Mouse (Mus musculus) hindbrain, embryonic 16.5 days (tissue): ENCODE measurements around the gene Ankrd31. TPM values are rescaled to one million over a fixed set of nuclear protein-coding genes. Genes with fewer than 3 reads are reported as not detected.
"Not testable (repeated sequence)": the region's sequence is repeated elsewhere in the genome, so short reads cannot be mapped to it uniquely, and the experiment has no call there.

Experiments used
- ATAC-seq: fragments of 200-750 bp; cut with Nextera tagmentation; 2 replicates; pipeline ENCODE4 v1.8.0; 2017; ENCODE audit warnings: moderate TSS enrichment, moderate library complexity
- H3K27ac ChIP-seq: fragments of 300-500 bp; sonication (generic); 2 replicates; pipeline ENCODE4 v1.5.1; 2014; ENCODE audit warnings: low read depth, mild to moderate bottlenecking, control low read depth, low read length, moderate library complexity
- H3K27me3 ChIP-seq: fragments of 300-500 bp; sonication (generic); replicated peaks from 2 replicates; pipeline ENCODE4 v1.6.1; 2014; ENCODE audit warnings: low read length; ENCODE audit not compliant: control insufficient read depth, insufficient read depth
- H3K36me3 ChIP-seq: fragments of 300-500 bp; sonication (generic); 2 replicates; pipeline ENCODE4 v1.6.1; 2014; ENCODE audit warnings: mild to moderate bottlenecking, low read length, moderate library complexity, mixed read lengths; ENCODE audit not compliant: control insufficient read depth, insufficient read depth
- H3K4me1 ChIP-seq: fragments of 300-500 bp; sonication (generic); 2 replicates; pipeline ENCODE4 v1.6.1; 2014; ENCODE audit warnings: low read depth, low read length; ENCODE audit not compliant: control insufficient read depth, insufficient read depth
- H3K4me2 ChIP-seq: fragments of 300-500 bp; sonication (generic); 2 replicates; pipeline ENCODE4 v1.6.1; 2014; ENCODE audit warnings: mild to moderate bottlenecking, low read length, control low read depth, moderate library complexity
- H3K4me3 ChIP-seq: fragments of 300-500 bp; sonication (generic); 2 replicates; pipeline ENCODE4 v1.5.1; 2014; ENCODE audit warnings: mild to moderate bottlenecking, low read length, control low read depth, moderate library complexity
- H3K9ac ChIP-seq: fragments of 300-500 bp; sonication (generic); 2 replicates; pipeline ENCODE4 v1.6.1; 2014; ENCODE audit warnings: low read depth, mild to moderate bottlenecking, control low read depth, low read length, moderate library complexity
- H3K9me3 ChIP-seq: fragments of 300-500 bp; sonication (generic); 2 replicates; pipeline ENCODE4 v1.6.1; 2014; ENCODE audit warnings: mild to moderate bottlenecking, low read length, moderate library complexity; ENCODE audit not compliant: control insufficient read depth
- WGBS: fragments of 180-500 bp; shearing (Covaris S2); extraction: QIAGEN DNeasy Blood & Tissue Kit; methylation state at CpG from one replicate; pipeline ENCODE4 v1.1.7; 2014; 5-methylcytosine and 5-hydroxymethylcytosine counted together
- polyA plus RNA-seq: library from polyadenylated mRNA; unstranded; fragments of >200 nt; fragmentation: Nextera tagmentation; extraction: Ambion mirVana; gene quantifications from 2 replicates; pipeline ENCODE4 v1.2.1, GENCODE M21; 2015

Gene Ankrd31
- polyA plus RNA-seq, 1 experiment from 2014 or later = 0.03 TPM

GRCm38 (mm10) chr13:96884534-96884933 is 136.5 kb downstream of the Ankrd31 start:
- H3K9me3 ChIP-seq = no peaks in the 10 kb centered on the region
- H3K4me3 ChIP-seq = no peak overlapping the region
- H3K9ac ChIP-seq = no peak overlapping the region
- H3K27ac ChIP-seq = no peak overlapping the region
- H3K4me2 ChIP-seq = no peak overlapping the region
- no peaks in the 10 kb centered on the region for H3K36me3 ChIP-seq
- ATAC-seq = no peak
- H3K4me1 ChIP-seq = no peaks in the 10 kb centered on the region
- WGBS = 38% methylated on average over 1 of the region's 1 CpGs
- no peaks in the 10 kb centered on the region for H3K27me3 ChIP-seq

DNA sequence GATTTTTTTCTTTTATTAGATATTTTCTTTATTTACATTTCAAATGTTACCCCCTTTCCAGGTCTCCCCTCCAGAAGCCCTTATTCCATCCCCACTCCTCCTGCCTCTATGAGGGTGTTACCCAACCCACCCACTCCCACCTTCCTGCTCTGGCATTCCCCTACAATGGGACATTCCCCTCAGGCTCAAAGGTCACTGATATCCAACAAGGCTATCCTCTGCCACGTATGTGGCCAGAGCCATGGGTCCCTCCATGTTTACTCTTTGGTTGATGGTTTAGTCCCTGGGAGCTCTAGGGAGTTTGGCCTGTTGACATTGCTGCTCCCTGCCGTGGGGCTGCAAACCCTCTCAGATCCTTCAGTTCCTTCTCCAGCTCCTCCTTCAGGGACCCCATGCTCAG is 141.9 kb downstream of the Ankrd31 start:
- no peak overlapping the region for H3K9ac ChIP-seq
- 50% methylated on average over 2 of the region's 2 CpGs for WGBS
- ATAC-seq = no peak

DNA sequence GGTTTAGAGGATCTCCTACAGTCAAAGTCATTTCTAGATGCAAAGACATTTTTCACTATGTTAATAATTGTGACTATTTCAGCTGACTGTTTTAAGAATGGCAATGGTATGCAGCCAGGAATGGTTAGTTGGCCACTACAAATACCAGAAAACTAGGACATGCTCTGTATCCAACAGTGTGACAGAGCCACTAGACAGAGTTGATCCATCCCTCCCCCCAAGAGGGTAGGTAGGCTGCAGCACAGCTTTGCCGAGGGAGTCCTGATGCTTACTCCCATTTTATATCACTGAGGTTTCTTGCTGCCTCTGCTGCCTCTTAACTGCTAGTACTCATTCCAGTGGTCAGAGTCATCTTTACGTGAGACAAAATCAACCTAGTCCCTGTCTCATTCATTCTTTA is 147.1 kb downstream of the Ankrd31 start:
- H3K27me3 ChIP-seq = no peaks in the 10 kb centered on the region
- no peak overlapping the region for H3K27ac ChIP-seq
- H3K4me2 ChIP-seq = no peak overlapping the region
- 91% methylated on average over 2 of the region's 2 CpGs for WGBS
- H3K36me3 ChIP-seq = no peaks in the 10 kb centered on the region
- no peak for ATAC-seq
- H3K4me3 ChIP-seq = no peak overlapping the region
- peaks cover 3% of the 10 kb centered on the region; the same call in 1 of the 2 replicates for H3K9me3 ChIP-seq
- H3K9ac ChIP-seq = no peak overlapping the region
- H3K4me1 ChIP-seq = no peaks in the 10 kb centered on the region

More for the DNA sequence above, 141.9 kb downstream of the Ankrd31 start:
- Histone ChIP-seq H3K27me3 (no peaks in the 10 kb centered on the region), H3K36me3 (no peaks in the 10 kb centered on the region), H3K4me2 (no peak overlapping the region), H3K9me3 (no peaks in the 10 kb centered on the region), H3K27ac (no peak overlapping the region), H3K4me3 (no peak overlapping the region), H3K4me1 (no peaks in the 10 kb centered on the region)

DNA sequence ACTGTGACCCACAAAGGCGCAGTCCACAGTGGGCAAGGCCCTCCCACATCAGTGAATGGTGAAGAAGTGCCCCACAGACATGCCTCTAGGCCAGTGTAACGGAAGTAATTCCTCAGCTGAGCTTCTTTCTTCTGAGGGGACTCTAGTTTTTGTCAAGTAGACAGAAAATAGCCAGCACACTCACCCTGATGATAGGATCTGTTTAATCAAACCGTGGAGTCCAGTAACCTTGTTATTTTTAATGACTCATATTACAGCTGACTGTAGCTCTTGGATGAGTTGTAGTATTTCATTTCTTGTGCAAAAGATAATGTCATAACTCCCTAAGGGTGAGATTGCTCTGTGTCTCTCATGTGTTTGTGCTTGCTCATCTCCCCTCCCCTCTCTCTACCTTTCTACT is 158.6 kb downstream of the Ankrd31 start:
- Histone ChIP-seq H3K36me3 (no peaks in the 10 kb centered on the region), H3K4me2 (no peak overlapping the region), H3K27me3 (no peaks in the 10 kb centered on the region), H3K27ac (no peak overlapping the region), H3K4me1 (no peaks in the 10 kb centered on the region), H3K4me3 (no peak overlapping the region), H3K9ac (no peak overlapping the region), H3K9me3 (no peaks in the 10 kb centered on the region)
- 67% methylated on average over 3 of the region's 3 CpGs for WGBS
- no peak for ATAC-seq

DNA sequence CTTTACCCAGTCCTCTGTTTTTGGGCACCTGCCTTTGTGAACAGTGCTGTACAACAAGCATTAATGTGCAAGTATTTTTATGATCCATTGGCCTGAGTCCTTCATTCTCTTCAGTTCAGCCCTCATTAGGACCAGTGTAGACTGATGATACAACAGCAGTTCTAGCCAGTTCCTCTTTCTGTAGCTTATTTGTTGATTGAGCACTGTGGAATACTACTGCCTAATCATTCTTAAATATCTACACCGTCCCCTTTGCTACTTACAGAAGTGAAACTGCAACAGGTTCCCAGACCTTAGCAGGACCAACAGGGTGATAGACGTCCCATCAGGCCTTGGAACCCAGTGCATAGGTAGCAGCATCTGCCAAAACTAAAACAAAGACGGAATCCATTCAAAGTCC is 163.1 kb downstream of the Ankrd31 start:
- Histone ChIP-seq H3K4me1 (no peaks in the 10 kb centered on the region), H3K4me2 (no peak overlapping the region), H3K9me3 (no peaks in the 10 kb centered on the region), H3K27me3 (no peaks in the 10 kb centered on the region), H3K4me3 (no peak overlapping the region), H3K27ac (no peak overlapping the region), H3K36me3 (no peaks in the 10 kb centered on the region), H3K9ac (no peak overlapping the region)
- WGBS = 86% methylated on average over 3 of the region's 3 CpGs
- no peak for ATAC-seq

DNA sequence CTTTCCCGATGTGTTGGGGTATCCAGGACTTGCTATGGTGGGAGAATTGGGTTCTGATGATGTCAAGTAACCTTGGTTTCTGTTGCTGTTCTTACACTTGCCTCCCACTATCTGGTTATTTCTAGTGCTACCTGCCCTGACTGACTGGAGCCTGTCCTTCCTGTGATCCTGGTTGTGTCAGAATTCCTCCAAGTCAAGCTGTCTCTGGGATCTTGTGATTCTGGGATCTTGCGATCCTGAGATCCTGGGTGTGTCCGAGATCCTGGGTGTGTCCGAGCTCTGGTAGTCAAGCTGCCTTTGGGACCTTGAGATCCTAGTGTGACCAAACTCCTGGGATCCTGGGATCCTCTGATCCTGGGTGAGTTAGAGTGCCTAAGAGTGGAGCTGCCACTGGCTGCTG is 175.1 kb downstream of the Ankrd31 start:
- not testable (repeated sequence) for H3K27ac ChIP-seq, ATAC-seq, H3K4me3 ChIP-seq, H3K36me3 ChIP-seq, H3K4me2 ChIP-seq, H3K9ac ChIP-seq, H3K9me3 ChIP-seq
- Histone ChIP-seq H3K4me1 (peaks cover 12% of the 10 kb centered on the region), H3K27me3 (peaks cover 16% of the 10 kb centered on the region)
- 95% methylated on average over 4 of the region's 4 CpGs for whole genome bisulfite sequencing

DNA sequence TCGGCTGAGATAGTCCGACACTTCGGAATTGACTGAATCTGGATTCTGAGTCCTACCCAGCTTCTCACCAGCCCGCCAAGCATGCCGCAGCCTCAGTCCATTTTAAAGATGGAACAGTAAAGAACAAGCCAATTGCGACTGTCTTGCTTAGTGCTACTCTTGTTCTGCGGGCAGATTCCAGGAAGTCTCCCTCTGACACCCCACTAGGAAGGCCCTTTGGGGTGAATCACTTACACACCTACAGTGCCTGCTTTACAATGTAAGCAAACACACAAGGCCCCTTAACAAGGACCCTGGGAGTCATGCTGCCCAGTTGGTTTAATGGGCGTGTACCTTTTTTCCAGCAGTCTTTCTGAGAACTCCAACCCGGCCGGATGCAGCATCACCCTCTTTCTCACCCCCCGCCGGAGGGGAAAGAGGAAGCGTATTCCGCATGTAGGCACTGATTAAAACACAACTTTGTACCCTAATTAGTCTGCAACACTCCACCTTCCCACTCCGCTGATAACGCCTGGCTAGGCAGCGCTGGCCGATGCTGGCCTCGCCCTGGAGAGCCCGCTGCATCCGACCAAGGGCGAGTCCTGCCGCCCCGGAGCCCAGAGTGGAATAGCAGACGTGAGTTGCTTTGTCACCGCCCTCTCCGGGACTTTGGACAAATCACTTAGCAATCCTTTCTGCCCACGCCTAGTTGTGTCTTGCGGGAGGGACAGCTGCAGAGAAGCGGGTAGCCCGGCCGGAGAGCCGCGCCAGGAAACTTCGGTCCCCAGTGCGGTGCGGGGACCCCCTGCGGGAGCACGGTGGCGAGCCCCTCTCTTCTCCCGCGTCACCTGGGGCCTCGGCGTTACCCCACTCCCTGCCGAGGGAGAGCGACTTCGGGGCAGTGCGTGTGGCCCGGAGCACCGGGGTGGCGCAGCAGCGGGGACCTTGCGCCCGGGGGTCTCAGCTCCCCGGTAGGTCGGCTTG is 176.2 kb downstream of the Ankrd31 start, which contains the start of gene Gcnt4:
TSS of gene Gcnt4 (plus strand) at position 691 of the 963 bp plus-strand sequence.
- peak; percentile 63 for ATAC-seq
- Histone ChIP-seq H3K36me3 (no peaks in the 10 kb centered on the region), H3K9me3 (no peaks in the 10 kb centered on the region), H3K27ac (no peak within 1 kb of the TSS), H3K4me3 (peak within 1 kb of the TSS; percentile 72), H3K4me2 (peak within 1 kb of the TSS; percentile 100), H3K9ac (peak within 1 kb of the TSS; percentile 71), H3K27me3 (peaks cover 16% of the 10 kb centered on the region), H3K4me1 (peaks cover 12% of the 10 kb centered on the region)
- 12% methylated on average over 50 of the region's 56 CpGs for WGBS

- Histone ChIP-seq H3K27me3 (peaks cover 16% of the 10 kb centered on the region), H3K27ac (no peak overlapping the region)
- WGBS = under 1% methylated on average over 47 of the region's 53 CpGs
These were observed 177.1 kb downstream of the Ankrd31 start for GRCm38 (mm10) chr13:96924985-96925745.

More at GRCm38 (mm10) chr13:96924985-96925745, 177.1 kb downstream of the Ankrd31 start:
- ATAC-seq = peak; percentile 35; the same call in 1 of the 2 replicates
- peak overlapping the region; percentile 100 for H3K4me2 ChIP-seq
- H3K9ac ChIP-seq = peak overlapping the region; percentile 71
- no peaks in the 10 kb centered on the region for H3K9me3 ChIP-seq
- peak overlapping the region; percentile 72 for H3K4me3 ChIP-seq
- peaks cover 12% of the 10 kb centered on the region for H3K4me1 ChIP-seq
- no peaks in the 10 kb centered on the region for H3K36me3 ChIP-seq
